Mouse (Mus musculus) inflammation-experienced regulatory T-cells (primary cell): ENCODE measurements around the gene Gm8237. TPM values are rescaled to one million over a fixed set of nuclear protein-coding genes. Genes with fewer than 3 reads are reported as not detected.

Experiments
- polyA plus RNA-seq, 2 experiments: library from polyadenylated mRNA; unstranded; fragments of 100-300 nt; shearing (Covaris generic); gene quantifications; one replicate each; pipeline ENCODE4 v1.2.1; 2017

The Gm8237 gene
- 1 to 10 TPM in 1 of 2 experiments, under 1 TPM in 1; 0.97 to 2.0 TPM for polyA plus RNA-seq

GRCm38 (mm10) chr14:5880241-5880640, at the start of gene Gm8237:
TSS of gene Gm8237 (minus strand) at chr14:5880382.

DNA sequence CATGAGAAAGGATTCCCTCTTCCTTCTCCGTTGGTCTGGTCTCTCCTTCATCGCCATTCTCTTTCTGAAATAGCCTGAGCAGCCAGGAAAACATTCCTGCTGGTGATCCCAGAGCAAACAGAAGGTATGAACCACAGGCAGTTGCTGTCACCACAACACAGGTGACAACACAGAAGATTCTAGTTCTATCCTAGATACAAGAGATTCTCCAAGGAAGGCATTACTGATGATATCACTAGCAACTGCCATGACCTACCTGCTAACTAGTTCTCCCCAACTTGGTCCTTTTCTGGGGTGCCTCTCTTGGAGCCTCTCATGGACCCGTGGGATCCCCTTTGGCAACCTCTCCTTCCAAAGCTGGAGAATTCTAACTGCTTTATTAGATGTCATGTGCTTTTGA, 50.0 kb downstream of the Gm8237 start, which contains the start of gene Gm3424:
Gm3424 (minus strand) TSS at position 101 of the 400 bp plus-strand sequence.

Other genes starting within 250 kb of the Gm8237 start
- not detected for gene Gm8265, start 247.4 kb downstream of the Gm8237 start, polyA plus RNA-seq
- gene Gm9603, start 192.9 kb downstream of the Gm8237 start, polyA plus RNA-seq, result not detected
- gene Gm3373, start 138.8 kb downstream of the Gm8237 start, polyA plus RNA-seq, result 1 to 10 TPM; 1.2 to 3.3 TPM
- 1 to 10 TPM; 2.5 to 5.3 TPM for gene Gm3383, start 72.4 kb downstream of the Gm8237 start, polyA plus RNA-seq
- gene Gm3424, start 50.1 kb downstream of the Gm8237 start, polyA plus RNA-seq, result not detected
- gene Gm3248, start 81.4 kb upstream of the Gm8237 start, polyA plus RNA-seq, result 1 to 10 TPM in 1 of 2 experiments, under 1 TPM in 1; 0.22 to 4.5 TPM
- not detected for gene Gm3453, start 98.8 kb upstream of the Gm8237 start, polyA plus RNA-seq
- 1 to 10 TPM in 1 of 2 experiments, not detected in 1; 1.5 TPM for gene Gm6337, start 177.9 kb upstream of the Gm8237 start, polyA plus RNA-seq
- gene Gm8206, start 213.6 kb upstream of the Gm8237 start, polyA plus RNA-seq, result 1 to 10 TPM; 1.4 to 4.4 TPM
- gene Gm3468, start 228.3 kb upstream of the Gm8237 start, polyA plus RNA-seq, result 10 to 100 TPM in 1 of 2 experiments, 1 to 10 TPM in 1; 5.4 to 10.9 TPM
- under 1 TPM; 0.20 to 0.42 TPM for gene Gm3476, start 245.4 kb upstream of the Gm8237 start, polyA plus RNA-seq